Mouse (Mus musculus): ENCODE measurements at regions not wholly inside any gene's neighbourhood (a gene's known extent, or its start where the extent isn't known, plus 50 kb on each side); places are given as distances from the start of the nearest gene placed in this dataset.

DNA sequence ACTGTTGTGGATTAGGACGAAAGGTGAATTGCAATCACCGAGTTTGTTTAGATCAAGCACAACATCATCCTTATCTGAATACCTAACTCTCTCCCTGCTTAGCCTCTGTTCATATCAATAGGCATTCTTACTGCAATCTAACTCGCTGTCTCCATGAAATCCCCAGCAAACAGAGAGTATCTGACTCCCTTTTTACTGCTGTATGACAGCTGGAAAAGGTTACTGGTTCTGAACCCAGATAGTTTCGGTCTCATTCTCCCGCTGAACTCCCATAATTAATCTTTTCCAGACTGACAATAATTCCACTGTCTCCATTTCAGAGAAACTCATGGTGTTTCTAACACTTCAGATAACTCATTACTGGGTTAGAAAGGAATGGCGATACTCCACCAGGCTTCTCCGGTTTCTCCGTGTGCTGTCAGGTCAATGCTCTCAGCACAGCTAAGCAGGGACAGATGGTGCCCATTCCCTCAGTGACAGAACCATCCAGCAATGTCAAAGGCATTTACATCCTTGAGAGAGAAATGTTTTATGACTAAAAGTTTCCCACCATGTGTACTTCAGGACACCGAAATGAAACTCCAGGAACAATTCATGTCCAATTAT, 167.5 kb upstream of the Itga4 start:
- H3K4me3 ChIP-seq (ENCODE audit: insufficient read depth, low read depth, low read length), result no peak overlapping the region
- TF ChIP-seq CTCF (IDR thresholded peaks at IDR 0.05; ENCODE audit: insufficient read depth, low read depth, low read length) (no peak), POLR2A (IDR thresholded peaks at IDR 0.05; ENCODE audit: insufficient read depth, low read depth, low read length) (no peak)
- H3K4me1 ChIP-seq (ENCODE audit: control insufficient read depth, insufficient read depth, low read length), result no peaks in the 10 kb centered on the region; the same call in 1 of the 2 replicates
- no peak overlapping the region for H3K27ac ChIP-seq (ENCODE audit: insufficient read depth, low read depth, low read length)
- whole genome bisulfite sequencing, result 77% methylated on average over 9 of the region's 9 CpGs

DNA sequence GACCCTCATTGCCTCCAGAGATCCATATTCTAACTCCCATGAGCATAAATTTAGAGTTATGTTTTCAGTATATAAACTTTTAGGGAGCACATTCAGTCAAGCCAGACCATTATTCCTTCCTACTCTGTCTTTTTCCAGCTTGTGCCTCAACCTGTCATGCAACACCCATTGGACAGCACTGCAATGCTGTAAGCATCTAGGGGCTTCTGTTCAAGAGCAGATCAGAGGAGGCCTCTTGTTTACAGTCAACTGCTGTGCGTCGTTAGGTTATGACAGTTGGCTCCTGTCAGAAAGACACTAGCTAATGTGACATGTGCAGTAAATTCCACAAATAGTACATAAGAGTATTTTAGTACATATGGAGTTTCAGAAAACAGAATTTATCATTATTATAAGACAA, 165.0 kb upstream of the Itga4 start:
- no peaks in the 10 kb centered on the region; the same call in 1 of the 2 replicates for H3K4me1 ChIP-seq (ENCODE audit: control insufficient read depth, insufficient read depth, low read length)
- TF ChIP-seq POLR2A (IDR thresholded peaks at IDR 0.05; ENCODE audit: insufficient read depth, low read depth, low read length) (no peak), CTCF (IDR thresholded peaks at IDR 0.05; ENCODE audit: insufficient read depth, low read depth, low read length) (no peak)
- no peak overlapping the region for H3K4me3 ChIP-seq (ENCODE audit: insufficient read depth, low read depth, low read length)
- 99% methylated on average over 2 of the region's 2 CpGs for WGBS
- H3K27ac ChIP-seq (ENCODE audit: insufficient read depth, low read depth, low read length), result no peak overlapping the region

DNA sequence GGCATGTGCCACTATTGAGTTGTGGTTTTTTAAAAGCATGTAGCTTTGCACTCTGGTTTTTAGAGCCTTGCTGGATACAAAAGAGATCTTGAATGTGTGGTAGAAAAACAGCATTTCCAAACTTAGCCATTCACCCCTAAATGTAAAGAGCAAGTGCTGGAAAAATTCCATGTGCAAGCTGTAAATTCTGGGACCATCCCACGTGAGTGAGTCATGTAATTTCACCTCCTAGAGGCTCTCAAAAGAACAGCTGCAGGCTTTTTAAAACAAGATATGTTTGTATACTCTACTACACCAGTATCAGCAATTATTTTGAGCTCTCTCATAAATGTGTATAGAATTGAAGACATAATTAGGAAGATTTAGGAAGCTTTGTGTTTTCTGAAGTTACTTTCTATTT, 160.9 kb upstream of the Itga4 start:
- WGBS, result 14% methylated on average over 1 of the region's 1 CpGs
- no peak for TF ChIP-seq CTCF (IDR thresholded peaks at IDR 0.05; ENCODE audit: insufficient read depth, low read depth, low read length)
- H3K4me3 ChIP-seq (ENCODE audit: insufficient read depth, low read depth, low read length), result no peak overlapping the region
- 0 out of 2 replicates have a peak, but pooled peaks cover 3% of the 10 kb centered on the region for H3K4me1 ChIP-seq (ENCODE audit: control insufficient read depth, insufficient read depth, low read length)
- H3K27ac ChIP-seq (ENCODE audit: insufficient read depth, low read depth, low read length), result peak overlapping the region; percentile 77

DNA sequence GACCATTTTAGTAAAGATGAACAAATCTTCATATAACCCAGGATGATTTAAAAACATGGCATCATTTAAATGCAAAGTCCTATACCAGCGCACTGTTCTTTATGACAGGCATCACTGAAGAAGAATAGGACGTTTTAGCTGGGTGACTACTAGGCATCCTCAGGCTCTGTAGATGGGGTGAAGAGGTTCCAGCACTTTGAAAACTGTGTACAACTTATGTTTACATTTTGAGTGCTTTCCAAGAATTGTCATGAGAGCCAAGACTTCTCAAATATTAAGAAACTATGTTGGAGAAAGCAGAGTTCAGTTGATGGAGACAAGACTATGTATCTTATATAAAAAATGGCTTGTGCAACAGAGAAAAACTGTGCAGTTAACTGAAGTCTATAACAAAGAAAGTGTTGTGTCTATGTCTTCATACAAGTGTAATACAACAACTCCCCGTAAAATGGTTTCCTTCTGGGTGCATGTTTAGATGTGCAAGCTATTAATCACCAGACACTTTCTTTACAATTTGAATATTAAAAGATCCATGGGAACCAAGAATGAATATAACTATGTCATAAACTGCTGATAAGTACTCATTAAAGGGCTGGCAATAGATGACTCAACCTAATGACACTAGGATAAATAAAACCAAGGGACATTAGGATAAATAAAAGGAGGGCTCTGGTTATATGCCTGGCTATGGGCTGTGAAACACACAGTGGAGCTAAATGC, 158.5 kb upstream of the Itga4 start:
- 83% methylated on average over 3 of the region's 3 CpGs for WGBS
- no peak for TF ChIP-seq POLR2A (IDR thresholded peaks at IDR 0.05; ENCODE audit: insufficient read depth, low read depth, low read length)
- no peak for TF ChIP-seq CTCF (IDR thresholded peaks at IDR 0.05; ENCODE audit: insufficient read depth, low read depth, low read length)
- no peak overlapping the region for H3K4me3 ChIP-seq (ENCODE audit: insufficient read depth, low read depth, low read length)
- 0 out of 2 replicates have a peak, but pooled peaks cover 3% of the 10 kb centered on the region for H3K4me1 ChIP-seq (ENCODE audit: control insufficient read depth, insufficient read depth, low read length)
- H3K27ac ChIP-seq (ENCODE audit: insufficient read depth, low read depth, low read length), result no peak overlapping the region

DNA sequence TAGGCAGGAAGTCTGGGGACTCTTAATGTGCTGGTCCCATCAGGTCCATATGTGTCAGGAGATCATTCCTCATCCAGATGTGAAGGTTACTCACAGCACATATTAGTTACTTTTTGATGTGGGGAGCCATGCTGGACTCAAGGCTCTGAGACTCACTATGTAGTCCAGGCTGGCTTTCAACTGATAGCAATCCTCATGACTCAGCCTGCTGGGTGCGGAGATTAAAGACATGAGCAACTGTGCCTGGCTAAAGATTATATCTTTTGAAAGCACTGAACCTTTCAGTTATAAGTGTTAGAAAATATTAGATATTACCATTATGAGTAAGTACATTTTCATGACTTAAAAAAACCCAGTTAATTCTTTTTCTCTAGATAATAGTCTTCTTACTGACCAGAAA, 155.6 kb upstream of the Itga4 start:
- 93% methylated on average over 1 of the region's 1 CpGs for WGBS
- TF ChIP-seq CTCF (IDR thresholded peaks at IDR 0.05; ENCODE audit: insufficient read depth, low read depth, low read length) (no peak), POLR2A (IDR thresholded peaks at IDR 0.05; ENCODE audit: insufficient read depth, low read depth, low read length) (no peak)
- Histone ChIP-seq H3K4me1 (ENCODE audit: control insufficient read depth, insufficient read depth, low read length) (0 out of 2 replicates have a peak, but pooled peaks cover 3% of the 10 kb centered on the region), H3K4me3 (ENCODE audit: insufficient read depth, low read depth, low read length) (no peak overlapping the region), H3K27ac (ENCODE audit: insufficient read depth, low read depth, low read length) (no peak overlapping the region)

DNA sequence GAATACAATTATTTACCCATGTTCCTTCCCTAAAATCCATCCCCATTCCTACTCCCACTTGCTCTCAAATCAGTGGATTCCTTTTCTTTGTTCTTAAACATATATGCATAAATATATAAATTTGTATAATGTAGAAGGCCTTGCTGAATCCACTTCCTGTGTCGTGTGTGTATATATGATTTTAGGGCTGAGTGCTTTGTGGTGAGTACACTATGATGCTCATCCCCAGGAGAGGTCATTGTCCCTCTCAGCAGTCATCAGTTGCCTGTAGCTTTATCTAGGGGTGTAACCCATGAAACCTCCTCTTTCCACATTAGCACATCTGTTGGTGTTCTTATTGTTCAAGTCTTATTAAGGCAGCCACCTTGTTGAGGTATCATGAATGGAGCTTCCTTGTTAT, 143.6 kb upstream of the Itga4 start:
- Histone ChIP-seq H3K4me3 (ENCODE audit: insufficient read depth, low read depth, low read length) (no peak overlapping the region), H3K4me1 (ENCODE audit: control insufficient read depth, insufficient read depth, low read length) (no peaks in the 10 kb centered on the region), H3K27ac (ENCODE audit: insufficient read depth, low read depth, low read length) (no peak overlapping the region)
- 93% methylated on average over 1 of the region's 1 CpGs for WGBS
- TF ChIP-seq POLR2A (IDR thresholded peaks at IDR 0.05; ENCODE audit: insufficient read depth, low read depth, low read length), result no peak
- TF ChIP-seq CTCF (IDR thresholded peaks at IDR 0.05; ENCODE audit: insufficient read depth, low read depth, low read length), result no peak

DNA sequence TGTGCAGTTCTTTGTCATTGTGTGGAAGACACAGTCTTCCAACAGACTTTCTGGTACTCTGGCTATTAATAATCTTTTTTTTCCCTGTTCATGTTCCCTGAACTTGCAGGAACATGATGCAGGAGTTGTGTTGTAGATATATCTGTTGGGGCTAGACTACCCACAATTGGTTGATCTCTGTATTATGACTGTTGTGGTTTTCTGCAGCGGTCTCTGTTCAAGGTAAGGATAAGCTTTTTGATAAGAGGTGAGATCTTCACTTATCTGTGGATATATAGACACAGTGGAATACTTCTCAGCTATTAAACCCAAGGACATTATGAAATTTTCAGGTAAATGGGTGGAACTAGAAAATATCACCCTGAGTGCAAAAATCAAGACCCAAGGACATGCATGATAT, 143.2 kb upstream of the Itga4 start:
- WGBS, result 96% methylated on average over 1 of the region's 1 CpGs
- Histone ChIP-seq H3K27ac (ENCODE audit: insufficient read depth, low read depth, low read length) (no peak overlapping the region), H3K4me1 (ENCODE audit: control insufficient read depth, insufficient read depth, low read length) (no peaks in the 10 kb centered on the region), H3K4me3 (ENCODE audit: insufficient read depth, low read depth, low read length) (no peak overlapping the region)
- no peak for TF ChIP-seq POLR2A (IDR thresholded peaks at IDR 0.05; ENCODE audit: insufficient read depth, low read depth, low read length)
- no peak for TF ChIP-seq CTCF (IDR thresholded peaks at IDR 0.05; ENCODE audit: insufficient read depth, low read depth, low read length)

DNA sequence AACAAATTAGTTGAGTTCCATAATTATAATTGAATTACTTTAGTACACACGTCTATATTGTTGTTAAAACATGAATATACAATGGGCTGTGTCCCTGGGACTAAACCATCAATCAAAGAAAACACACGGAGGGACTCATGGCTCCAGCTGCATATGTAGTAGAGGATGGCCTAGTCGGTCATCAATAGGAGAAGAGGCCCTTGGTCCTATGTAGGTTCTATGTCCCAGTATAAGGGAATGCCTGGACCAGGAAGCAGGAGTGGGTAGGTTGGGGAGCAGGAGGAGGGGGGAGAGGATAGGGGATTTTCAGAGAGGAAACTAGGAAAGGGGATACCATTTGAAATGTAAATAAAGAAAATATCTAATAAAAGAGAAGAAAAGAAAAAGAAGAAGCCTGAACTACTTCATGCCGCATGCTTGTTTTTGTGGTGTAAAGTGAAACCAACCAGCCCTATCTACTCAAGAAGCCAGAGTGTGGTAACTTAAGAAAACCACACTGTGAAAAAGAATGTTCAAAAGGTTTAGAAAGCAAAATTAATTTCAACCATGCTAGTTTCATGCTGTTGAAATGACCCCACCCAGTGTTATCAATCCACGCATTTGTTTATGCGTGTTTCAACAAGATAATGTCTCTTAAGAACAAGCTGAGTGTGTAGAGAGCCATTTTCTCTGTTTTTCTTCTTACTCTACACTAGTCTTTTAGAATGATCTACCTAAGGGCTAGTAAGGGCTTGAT, 134.4 kb upstream of the Itga4 start:
- WGBS, result 90% methylated on average over 6 of the region's 6 CpGs
- H3K4me1 ChIP-seq (ENCODE audit: control insufficient read depth, insufficient read depth, low read length), result no peaks in the 10 kb centered on the region
- TF ChIP-seq POLR2A (IDR thresholded peaks at IDR 0.05; ENCODE audit: insufficient read depth, low read depth, low read length) (no peak), CTCF (IDR thresholded peaks at IDR 0.05; ENCODE audit: insufficient read depth, low read depth, low read length) (no peak)

DNA sequence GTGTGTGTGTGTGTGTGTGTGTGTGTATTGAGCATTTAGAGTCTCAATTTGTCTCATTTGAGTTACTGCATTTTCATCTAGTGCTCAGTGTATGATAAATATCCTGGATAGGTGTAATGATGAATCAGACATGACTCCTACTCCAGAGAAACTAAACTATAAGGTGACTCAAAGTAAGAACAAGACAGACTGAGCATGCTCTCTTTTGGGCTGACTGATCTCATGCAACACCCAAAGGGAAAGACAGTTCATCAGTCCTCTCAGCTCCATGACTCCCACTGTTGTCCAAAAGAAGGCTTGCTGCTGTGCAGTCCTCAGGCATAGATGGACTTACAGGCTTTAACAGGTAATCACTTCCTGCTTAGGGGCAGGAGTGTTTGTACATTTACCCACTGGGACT, 132.7 kb upstream of the Itga4 start:
- no peak overlapping the region for H3K4me3 ChIP-seq (ENCODE audit: insufficient read depth, low read depth, low read length)
- H3K27ac ChIP-seq (ENCODE audit: insufficient read depth, low read depth, low read length), result no peak overlapping the region
- H3K4me1 ChIP-seq (ENCODE audit: control insufficient read depth, insufficient read depth, low read length), result no peaks in the 10 kb centered on the region
- no peak for TF ChIP-seq POLR2A (IDR thresholded peaks at IDR 0.05; ENCODE audit: insufficient read depth, low read depth, low read length)
- no peak for TF ChIP-seq CTCF (IDR thresholded peaks at IDR 0.05; ENCODE audit: insufficient read depth, low read depth, low read length)

More for the DNA sequence above, 134.4 kb upstream of the Itga4 start:
- no peak overlapping the region for H3K4me3 ChIP-seq (ENCODE audit: insufficient read depth, low read depth, low read length)
- H3K27ac ChIP-seq (ENCODE audit: insufficient read depth, low read depth, low read length), result no peak overlapping the region
